Mouse (Mus musculus) inflammation-experienced regulatory T-cells, adult 6 months (primary cell): ENCODE results near the gene Tmem231. TPM values are rescaled to one million over a fixed set of nuclear protein-coding genes. Genes with fewer than 3 reads are reported as not detected.
A peak's percentile ranks its signal among the peaks of the same experiment; 100 is the strongest.
"Not testable (repeated sequence)": the region's sequence is repeated elsewhere in the genome, so short reads cannot be mapped to it uniquely, and the experiment has no call there.

Source experiments
- ATAC-seq: one replicate; pipeline ENCODE4 v1.8.0; 2017
- polyA plus RNA-seq, 3 experiments: library from polyadenylated mRNA; unstranded; fragments of 100-300 nt; shearing (Covaris generic); gene quantifications; one replicate each; pipeline ENCODE4 v1.2.1; 2017

Gene Tmem231
- polyA plus RNA-seq, 3 experiments from 2014 or later = 0.97 to 2.0 (median 1.7) TPM

GRCm38 (mm10) chr8:111947954-111948353, 14.3 kb upstream of the Tmem231 start:
- no peak for ATAC-seq

GRCm38 (mm10) chr8:111947144-111947543, 13.5 kb upstream of the Tmem231 start:
- no peak for ATAC-seq

- no peak for ATAC-seq
Observed at GRCm38 (mm10) chr8:111943544-111943943, 9.9 kb upstream of the Tmem231 start.

GRCm38 (mm10) chr8:111941101-111941454, 7.4 kb upstream of the Tmem231 start:
- ATAC-seq = peak; percentile 43

- peak; percentile 91 for ATAC-seq
Observed at GRCm38 (mm10) chr8:111940171-111941100, 6.8 kb upstream of the Tmem231 start, which contains the start of gene Gabarapl2. Gabarapl2 (plus strand) TSS chr8:111940703.

- peak; percentile 42 for ATAC-seq
Observed at GRCm38 (mm10) chr8:111939516-111940142, 5.9 kb upstream of the Tmem231 start.

- ATAC-seq = not testable (repeated sequence)
Observed at GRCm38 (mm10) chr8:111938076-111938985, 4.7 kb upstream of the Tmem231 start.

GRCm38 (mm10) chr8:111937184-111937583, 3.5 kb upstream of the Tmem231 start:
- no peak for ATAC-seq

- ATAC-seq = no peak
Observed at GRCm38 (mm10) chr8:111934201-111934600, 520 bp upstream of the Tmem231 start.

GRCm38 (mm10) chr8:111932580-111933336, 923 bp downstream of the Tmem231 start:
- ATAC-seq = no peak

- ATAC-seq = no peak
Observed at GRCm38 (mm10) chr8:111931721-111932120, 2.0 kb downstream of the Tmem231 start.

GRCm38 (mm10) chr8:111929648-111930344, 3.9 kb downstream of the Tmem231 start:
- no peak for ATAC-seq

GRCm38 (mm10) chr8:111924976-111925375, 8.7 kb downstream of the Tmem231 start:
- ATAC-seq = no peak

GRCm38 (mm10) chr8:111923383-111923804, 10.3 kb downstream of the Tmem231 start:
- ATAC-seq = peak; percentile 76

- ATAC-seq = no peak
Observed at GRCm38 (mm10) chr8:111920971-111921370, 12.7 kb downstream of the Tmem231 start.

- no peak for ATAC-seq
Observed at GRCm38 (mm10) chr8:111919663-111920062, 14.0 kb downstream of the Tmem231 start.

- no peak for ATAC-seq
Observed at GRCm38 (mm10) chr8:111912860-111913432, 20.7 kb downstream of the Tmem231 start.

- no peak for ATAC-seq
Observed at GRCm38 (mm10) chr8:111911572-111911971, 22.1 kb downstream of the Tmem231 start.

- no peak for ATAC-seq
Observed at GRCm38 (mm10) chr8:111909621-111910450, 23.8 kb downstream of the Tmem231 start, which contains the start of gene Chst5. Chst5 (minus strand) TSS chr8:111910447.
